Mouse (Mus musculus) testis, adult 2 months (tissue): Measurements from ENCODE around the gene Sumf1.

ENCODE experiments used
- CTCF ChIP-seq: fragments of 200-500 bp; IDR thresholded peaks from 2 replicates; pipeline ENCODE4 v1.5.1; 2012; ENCODE audit warnings: low read depth, mild to moderate bottlenecking, inconsistent platforms, low read length, moderate library complexity; ENCODE audit not compliant: control insufficient read depth, insufficient read depth, insufficient replicate concordance
- POLR2A ChIP-seq: fragments of 200-500 bp; IDR thresholded peaks from 2 replicates; pipeline ENCODE4 v1.6.1; 2012; ENCODE audit warnings: low read depth, mild to moderate bottlenecking, inconsistent platforms, low read length, moderate library complexity; ENCODE audit not compliant: control insufficient read depth

DNA sequence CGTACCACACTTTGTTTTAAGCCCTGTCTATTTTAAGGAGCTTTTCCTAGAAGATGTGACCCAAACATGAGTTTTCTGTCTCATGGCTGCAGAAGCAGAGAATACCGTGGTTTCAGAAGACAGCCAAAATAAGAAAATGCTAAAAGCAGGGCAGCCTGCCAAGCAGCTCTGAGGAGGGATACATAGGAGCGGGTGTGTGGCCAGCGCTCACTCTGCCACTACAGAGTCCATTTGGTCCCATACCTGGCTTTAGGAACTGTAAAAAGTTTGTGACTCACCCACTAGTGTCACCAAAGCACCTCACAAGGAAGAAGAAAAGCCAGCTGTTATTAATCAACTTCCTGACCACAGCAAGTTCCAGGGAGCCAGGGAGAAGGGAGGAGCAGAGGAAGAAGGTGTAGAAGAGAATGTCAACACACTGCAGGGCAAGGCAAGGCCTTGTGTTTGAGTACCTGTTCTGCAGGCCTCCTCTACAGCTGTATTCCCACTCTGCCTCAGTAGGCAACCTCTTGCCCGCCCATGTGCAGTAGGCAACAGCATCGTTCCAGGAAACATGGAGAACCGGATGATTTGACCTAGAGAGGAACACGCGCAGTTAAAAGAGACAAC lies 32.6 kb downstream of the Sumf1 start:
- TF ChIP-seq CTCF (no peak), POLR2A (no peak)
